Mouse (Mus musculus) ES-Bruce4 (cell line): ENCODE results near the gene Tmem203. TPM values are rescaled to one million over a fixed set of nuclear protein-coding genes. Genes with fewer than 3 reads are reported as not detected.

Experiments used
- H3K27ac ChIP-seq: 2 replicates; pipeline ENCODE4 v1.5.1; 2012; ENCODE audit warnings: low read length, inconsistent platforms; ENCODE audit not compliant: insufficient read depth
- H3K27me3 ChIP-seq: 2 replicates; pipeline ENCODE4 v1.6.1; 2012; ENCODE audit warnings: mild to moderate bottlenecking, low read length, inconsistent platforms; ENCODE audit not compliant: control insufficient read depth, poor library complexity, insufficient read depth, severe bottlenecking
- H3K36me3 ChIP-seq: 2 replicates; pipeline ENCODE4 v1.6.1; 2012; ENCODE audit warnings: inconsistent platforms, mild to moderate bottlenecking, low read length, moderate library complexity; ENCODE audit not compliant: control insufficient read depth, poor library complexity, insufficient read depth, severe bottlenecking
- H3K4me1 ChIP-seq: one replicate; pipeline ENCODE4 v1.8.1; 2011; ENCODE audit warnings: low read length; ENCODE audit not compliant: control insufficient read depth, insufficient read depth
- H3K4me3 ChIP-seq: 2 replicates; pipeline ENCODE4 v1.5.1; 2011; ENCODE audit warnings: low read depth, mild to moderate bottlenecking, low read length
- H3K9ac ChIP-seq: 2 replicates; pipeline ENCODE4 v1.6.1; 2012; ENCODE audit warnings: low read depth, mild to moderate bottlenecking, inconsistent platforms; ENCODE audit not compliant: poor library complexity, severe bottlenecking
- H3K9me3 ChIP-seq: replicated peaks from 2 replicates; pipeline ENCODE4 v1.6.1; 2012; ENCODE audit warnings: mild to moderate bottlenecking, low read length, inconsistent platforms; ENCODE audit not compliant: control insufficient read depth, poor library complexity, insufficient read depth, severe bottlenecking
- CTCF ChIP-seq: IDR thresholded peaks from one replicate; pipeline ENCODE4 v1.8.1; 2011; ENCODE audit warnings: low read depth, low read length
- EP300 ChIP-seq: IDR thresholded peaks from 2 replicates; pipeline ENCODE4 v1.6.1; 2011; ENCODE audit warnings: low read depth, low read length; ENCODE audit not compliant: insufficient read depth
- POLR2A ChIP-seq: IDR thresholded peaks from one replicate; pipeline ENCODE4 v1.8.1; 2011; ENCODE audit warnings: low read length; ENCODE audit not compliant: insufficient read depth
- polyA plus RNA-seq: library from polyadenylated mRNA; stranded (reverse); fragments of >200 nt; gene quantifications from 2 replicates; pipeline ENCODE4 v1.2.4, GENCODE M21; 2011; ENCODE audit warnings: low read depth; ENCODE audit not compliant: missing spikeins, insufficient read depth, insufficient read length

Tmem203 gene
- polyA plus RNA-seq, 1 experiment = 7.6 TPM

- no peaks in the 10 kb centered on the region for H3K9me3 ChIP-seq
- peak overlapping the region; percentile 77 for H3K9ac ChIP-seq
- peak overlapping the region; percentile 78 for H3K4me3 ChIP-seq
- H3K27me3 ChIP-seq = no peaks in the 10 kb centered on the region
- H3K4me1 ChIP-seq = peaks cover 5% of the 10 kb centered on the region
- no peaks in the 10 kb centered on the region for H3K36me3 ChIP-seq
- no peak for TF ChIP-seq EP300
- no peak for TF ChIP-seq CTCF
- no peak for TF ChIP-seq POLR2A
- no peak overlapping the region for H3K27ac ChIP-seq
Measured at GRCm38 (mm10) chr2:25262795-25263622, 7.8 kb downstream of the Tmem203 start.

GRCm38 (mm10) chr2:25263623-25264285 lies 8.5 kb downstream of the Tmem203 start:
- H3K4me3 ChIP-seq = peak overlapping the region; percentile 78
- peak overlapping the region; percentile 77 for H3K9ac ChIP-seq
- H3K4me1 ChIP-seq = peaks cover 5% of the 10 kb centered on the region
- TF ChIP-seq POLR2A = no peak
- no peak for TF ChIP-seq EP300
- no peak for TF ChIP-seq CTCF
- no peaks in the 10 kb centered on the region for H3K36me3 ChIP-seq
- H3K27ac ChIP-seq = no peak overlapping the region
- H3K27me3 ChIP-seq = no peaks in the 10 kb centered on the region
- no peaks in the 10 kb centered on the region for H3K9me3 ChIP-seq

GRCm38 (mm10) chr2:25264286-25264660 lies 9.0 kb downstream of the Tmem203 start:
- no peaks in the 10 kb centered on the region for H3K9me3 ChIP-seq
- no peaks in the 10 kb centered on the region for H3K27me3 ChIP-seq
- peaks cover 5% of the 10 kb centered on the region for H3K4me1 ChIP-seq
- H3K27ac ChIP-seq = no peak overlapping the region
- H3K36me3 ChIP-seq = 0 out of 2 replicates have a peak, but pooled peaks cover 4% of the 10 kb centered on the region
- H3K9ac ChIP-seq = no peak overlapping the region
- no peak for TF ChIP-seq POLR2A
- no peak for TF ChIP-seq CTCF
- no peak for TF ChIP-seq EP300
- H3K4me3 ChIP-seq = peak overlapping the region; percentile 10; the same call in 1 of the 2 replicates

- TF ChIP-seq CTCF (no peak), EP300 (0 out of 2 replicates have a peak, but pooled peaks have one; percentile 18)
- Histone ChIP-seq H3K9me3 (no peaks in the 10 kb centered on the region), H3K9ac (no peak overlapping the region), H3K4me1 (peaks cover 5% of the 10 kb centered on the region), H3K4me3 (no peak overlapping the region), H3K36me3 (0 out of 2 replicates have a peak, but pooled peaks cover 4% of the 10 kb centered on the region), H3K27me3 (no peaks in the 10 kb centered on the region), H3K27ac (no peak overlapping the region)
Measured at GRCm38 (mm10) chr2:25264851-25265250, 9.6 kb downstream of the Tmem203 start.

- no peak overlapping the region for H3K9ac ChIP-seq
- no peak overlapping the region for H3K4me3 ChIP-seq
- peaks cover 4% of the 10 kb centered on the region; the same call in 1 of the 2 replicates for H3K36me3 ChIP-seq
- no peaks in the 10 kb centered on the region for H3K9me3 ChIP-seq
- H3K4me1 ChIP-seq = peaks cover 5% of the 10 kb centered on the region
- 0 out of 2 replicates have a peak, but pooled peaks have one; percentile 44 for TF ChIP-seq EP300
- no peak for TF ChIP-seq POLR2A
- no peak overlapping the region for H3K27ac ChIP-seq
- no peaks in the 10 kb centered on the region for H3K27me3 ChIP-seq
Measured at GRCm38 (mm10) chr2:25265897-25266656, 10.8 kb downstream of the Tmem203 start.
